Mouse (Mus musculus) kidney, adult 2 months (tissue): Measurements from ENCODE around the gene Rflna.

Source experiments
- CTCF ChIP-seq: fragments of 200-500 bp; conservative IDR thresholded peaks from 2 replicates; pipeline ENCODE4 v1.5.1; 2011; ENCODE audit warnings: low read depth, mild to moderate bottlenecking, control low read depth, low read length, moderate library complexity, mixed read lengths; ENCODE audit not compliant: insufficient read depth, insufficient read length
- POLR2A ChIP-seq: fragments of 200-500 bp; IDR thresholded peaks from one replicate; pipeline ENCODE4 v1.6.1; 2011; ENCODE audit warnings: low read depth, low read length, control low read depth

DNA sequence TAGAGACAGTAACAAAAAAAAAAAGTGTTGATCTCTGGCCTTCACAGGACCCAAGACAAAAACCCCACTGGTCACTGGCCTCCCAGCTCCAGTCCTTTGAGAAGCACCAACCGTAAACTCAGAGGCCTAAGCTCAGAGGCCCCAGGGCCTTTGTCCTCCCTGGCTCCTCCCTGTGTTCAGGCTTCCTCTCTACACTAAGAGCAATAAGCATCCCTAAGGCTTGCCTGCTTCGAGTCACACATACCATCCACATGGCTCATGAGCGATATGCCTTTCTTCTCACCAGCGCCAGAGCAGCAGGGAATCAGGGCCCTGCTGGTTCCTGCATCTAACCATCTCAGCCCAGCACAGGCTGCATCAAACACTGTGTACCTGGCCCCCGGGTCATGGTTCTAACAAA lies 42.2 kb downstream of the Rflna start:
- TF ChIP-seq POLR2A (no peak), CTCF (no peak)
